Mouse (Mus musculus): ENCODE measurements at regions not wholly inside any gene's neighbourhood (a gene's known extent, or its start where the extent isn't known, plus 50 kb on each side); places are given as distances from the start of the nearest gene placed in this dataset.

DNA sequence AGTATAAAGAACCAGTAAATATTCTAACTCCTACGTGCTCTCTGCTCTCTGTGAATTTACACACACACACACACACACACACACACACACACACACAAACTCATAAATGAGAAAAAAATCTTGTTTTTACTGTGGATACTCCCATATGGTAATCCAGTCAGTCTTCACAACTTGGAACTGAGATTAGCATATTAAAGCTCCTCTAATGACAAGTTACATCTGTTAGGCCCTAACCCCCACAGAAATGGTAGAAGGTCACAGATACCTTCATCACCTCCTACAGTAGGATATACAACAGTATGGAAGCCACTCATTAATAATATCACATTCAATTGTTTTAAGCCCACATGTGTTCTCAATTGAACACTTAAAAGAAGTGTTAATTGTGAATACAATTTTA, 1340.7 kb downstream of the Cdh11 start:
- Histone ChIP-seq H3K9ac (ENCODE audit: low read depth, low read length) (no peak overlapping the region), H3K4me3 (replicated peaks; ENCODE audit: low read depth, low read length) (no peak overlapping the region), H3K27ac (no peak overlapping the region), H3K9me3 (replicated peaks; ENCODE audit: low read length) (no peaks in the 10 kb centered on the region), H3K36me3 (ENCODE audit: insufficient read depth, low read length) (no peaks in the 10 kb centered on the region), H3K4me2 (ENCODE audit: low read length) (no peak overlapping the region), H3K4me1 (replicated peaks; ENCODE audit: insufficient read depth, low read length) (no peaks in the 10 kb centered on the region), H3K27me3 (ENCODE audit: insufficient read depth, low read length) (no peaks in the 10 kb centered on the region)
- no peak for TF ChIP-seq CTCF (IDR thresholded peaks at IDR 0.05; ENCODE audit: low read depth)
- WGBS = 75% methylated on average over 1 of the region's 1 CpGs
- no peak for DNase-seq (ENCODE audit: low spot score)
- no peak for ATAC-seq (replicated peaks; ENCODE audit: low FRiP score, low read depth)

DNA sequence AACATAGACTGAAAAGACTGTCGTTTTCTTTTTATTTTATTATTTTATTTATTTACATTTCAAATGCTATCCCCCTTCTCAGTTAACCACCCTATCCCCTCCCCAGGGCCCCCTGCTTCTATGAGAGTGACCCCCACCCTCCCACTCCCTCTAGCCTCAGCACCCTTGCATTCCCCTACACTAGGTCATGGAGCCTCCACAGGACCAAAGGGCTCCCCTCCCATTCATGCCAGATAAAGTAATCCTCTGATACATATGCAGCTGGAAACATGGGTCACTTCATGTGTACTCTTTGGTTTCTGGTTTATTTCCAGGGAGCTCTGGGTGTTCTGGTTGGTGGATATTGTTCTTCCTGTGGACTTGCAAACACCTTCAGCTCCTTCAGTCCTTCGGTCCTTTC, 1342.9 kb downstream of the Cdh11 start:
- H3K9ac ChIP-seq (ENCODE audit: low read depth, low read length) = no peak overlapping the region
- no peaks in the 10 kb centered on the region for H3K36me3 ChIP-seq (ENCODE audit: insufficient read depth, low read length)
- no peaks in the 10 kb centered on the region for H3K27me3 ChIP-seq (ENCODE audit: insufficient read depth, low read length)
- H3K4me2 ChIP-seq (ENCODE audit: low read length) = no peak overlapping the region
- ATAC-seq (replicated peaks; ENCODE audit: low FRiP score, low read depth) = no peak
- H3K4me3 ChIP-seq (replicated peaks; ENCODE audit: low read depth, low read length) = no peak overlapping the region
- no peak for DNase-seq (ENCODE audit: low spot score)
- TF ChIP-seq CTCF (IDR thresholded peaks at IDR 0.05; ENCODE audit: low read depth) = no peak
- no peak overlapping the region for H3K27ac ChIP-seq
- no peaks in the 10 kb centered on the region for H3K9me3 ChIP-seq (replicated peaks; ENCODE audit: low read length)
- 80% methylated on average over 2 of the region's 2 CpGs for WGBS
- no peaks in the 10 kb centered on the region for H3K4me1 ChIP-seq (replicated peaks; ENCODE audit: insufficient read depth, low read length)

DNA sequence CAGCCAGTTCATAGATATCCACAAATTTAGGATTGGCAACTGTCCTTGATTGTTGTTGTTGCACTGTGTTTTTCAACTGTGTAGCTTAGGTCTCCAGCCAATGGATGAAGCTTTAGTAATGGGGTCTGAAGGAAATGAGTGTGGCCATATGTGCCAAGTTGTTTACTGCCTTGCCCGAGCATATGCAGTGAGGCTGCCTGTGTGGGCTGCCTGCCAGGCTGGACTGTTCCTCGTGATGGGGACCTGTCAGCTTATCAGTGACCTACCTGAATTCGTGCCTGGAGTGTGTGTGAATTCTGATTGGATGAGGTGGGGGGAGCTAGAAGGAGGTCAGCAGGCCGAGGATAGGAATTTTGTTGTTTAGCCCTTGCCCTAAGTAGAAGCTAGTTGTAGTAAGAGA, 1349.8 kb downstream of the Cdh11 start:
- WGBS = 44% methylated on average over 4 of the region's 4 CpGs
- ATAC-seq (replicated peaks; ENCODE audit: low FRiP score, low read depth) (no peak), DNase-seq (ENCODE audit: low spot score) (no peak)
- no peak for TF ChIP-seq CTCF (IDR thresholded peaks at IDR 0.05; ENCODE audit: low read depth)
- no peak overlapping the region for H3K4me3 ChIP-seq (replicated peaks; ENCODE audit: low read depth, low read length)
- no peak overlapping the region for H3K9ac ChIP-seq (ENCODE audit: low read depth, low read length)
- H3K36me3 ChIP-seq (ENCODE audit: insufficient read depth, low read length) = no peaks in the 10 kb centered on the region
- no peak overlapping the region for H3K27ac ChIP-seq
- H3K4me2 ChIP-seq (ENCODE audit: low read length) = no peak overlapping the region
- H3K9me3 ChIP-seq (replicated peaks; ENCODE audit: low read length) = no peaks in the 10 kb centered on the region
- no peaks in the 10 kb centered on the region for H3K4me1 ChIP-seq (replicated peaks; ENCODE audit: insufficient read depth, low read length)
- no peaks in the 10 kb centered on the region for H3K27me3 ChIP-seq (ENCODE audit: insufficient read depth, low read length)

Data from kidney, postnatal 0 days (tissue).